Mouse (Mus musculus) cerebellum, adult 2 months (tissue): Measurements from ENCODE around the gene Prdx5.

ENCODE experiments used
- CTCF ChIP-seq: fragments of 200-500 bp; IDR thresholded peaks from 2 replicates; pipeline ENCODE4 v1.5.1; 2011; ENCODE audit warnings: low read depth, mild to moderate bottlenecking, control low read depth, low read length, moderate library complexity, borderline replicate concordance; ENCODE audit not compliant: insufficient read depth
- POLR2A ChIP-seq: fragments of 200-500 bp; IDR thresholded peaks from 2 replicates; pipeline ENCODE4 v1.6.1; 2011; ENCODE audit warnings: low read length, control low read depth, borderline replicate concordance; ENCODE audit not compliant: insufficient read depth

- TF ChIP-seq CTCF (no peak), POLR2A (no peak)
Observed at GRCm38 (mm10) chr19:6857391-6858005, 52.4 kb downstream of the Prdx5 start.
